Mouse (Mus musculus): Measurements from ENCODE around the gene Klhl2. TPM values are rescaled to one million over a fixed set of nuclear protein-coding genes. Genes with fewer than 3 reads are reported as not detected.

Gene Klhl2
- total and polyA plus RNA-seq, 2 experiments from 2014 or later, result 31.4 to 44.8 TPM

DNA sequence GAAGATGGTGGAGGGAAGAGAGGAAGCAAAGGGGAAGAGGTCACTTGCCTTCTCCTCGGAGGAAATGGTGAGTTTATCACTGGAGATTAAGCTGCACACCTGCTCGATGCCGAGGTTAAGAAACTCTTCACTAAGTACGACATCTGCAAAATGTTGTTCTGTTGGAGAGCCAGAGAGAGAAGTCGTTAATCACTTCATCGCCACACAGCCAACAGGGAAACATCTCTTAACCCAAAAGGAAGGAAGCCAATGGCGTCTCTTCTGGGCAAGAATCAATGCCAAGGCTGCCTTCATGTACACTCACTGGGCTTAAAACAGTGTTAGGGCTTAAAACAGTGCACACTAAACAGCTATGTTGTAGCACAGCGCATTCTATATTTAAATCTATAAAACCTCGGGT, 85.7 kb downstream of the Klhl2 start:
- no peak overlapping the region for H3K4me2 ChIP-seq (ENCODE audit: low read depth, low read length, poor library complexity, severe bottlenecking)
- no peak overlapping the region for H3K27ac ChIP-seq (ENCODE audit: low read depth, low read length)
- H3K36me3 ChIP-seq (ENCODE audit: insufficient read depth, low read length), result no peaks in the 10 kb centered on the region
- TF ChIP-seq CTCF (IDR thresholded peaks at IDR 0.05), result no peak
- H3K4me3 ChIP-seq (ENCODE audit: low read depth, low read length), result no peak overlapping the region
- DNase-seq (ENCODE audit: low spot score) (no peak), ATAC-seq (ENCODE audit: low FRiP score) (no peak)
- no peaks in the 10 kb centered on the region for H3K27me3 ChIP-seq (ENCODE audit: insufficient read depth, low read length)
- H3K9ac ChIP-seq (replicated peaks; ENCODE audit: low read length, poor library complexity, severe bottlenecking), result no peak overlapping the region
- no peaks in the 10 kb centered on the region for H3K9me3 ChIP-seq (ENCODE audit: low read length)
- H3K4me1 ChIP-seq (ENCODE audit: insufficient read depth, low read length), result 0 out of 2 replicates have a peak, but pooled peaks cover 2% of the 10 kb centered on the region
- WGBS, result 94% methylated on average over 9 of the region's 9 CpGs

DNA sequence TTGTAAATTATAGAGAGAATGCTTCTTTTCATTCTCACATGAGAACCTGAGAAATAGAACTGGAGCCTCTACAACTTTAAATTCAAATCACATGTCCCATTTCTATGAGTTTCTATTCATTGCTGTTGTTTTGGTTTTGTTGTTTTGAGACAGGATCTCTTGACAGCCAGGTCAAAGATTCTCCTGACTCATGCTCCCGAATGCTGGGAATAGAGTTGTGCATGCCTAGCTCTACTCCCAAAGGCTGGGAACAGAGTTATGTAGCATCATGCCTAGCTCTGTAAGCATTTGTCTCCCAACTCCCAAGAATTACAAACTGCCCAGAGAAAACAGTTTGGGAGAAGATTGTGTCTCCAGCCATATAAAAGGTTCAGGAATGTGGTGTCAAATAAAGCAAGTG, 87.1 kb downstream of the Klhl2 start:
- Histone ChIP-seq H3K4me2 (ENCODE audit: low read depth, low read length, poor library complexity, severe bottlenecking) (no peak overlapping the region), H3K4me1 (ENCODE audit: insufficient read depth, low read length) (0 out of 2 replicates have a peak, but pooled peaks cover 2% of the 10 kb centered on the region), H3K9me3 (ENCODE audit: low read length) (no peaks in the 10 kb centered on the region), H3K27ac (ENCODE audit: low read depth, low read length) (no peak overlapping the region), H3K27me3 (ENCODE audit: insufficient read depth, low read length) (no peaks in the 10 kb centered on the region), H3K4me3 (ENCODE audit: low read depth, low read length) (no peak overlapping the region), H3K36me3 (ENCODE audit: insufficient read depth, low read length) (peaks cover 6% of the 10 kb centered on the region), H3K9ac (replicated peaks; ENCODE audit: low read length, poor library complexity, severe bottlenecking) (no peak overlapping the region)
- no peak for DNase-seq (ENCODE audit: low spot score)
- no peak for TF ChIP-seq CTCF (IDR thresholded peaks at IDR 0.05)
- 93% methylated on average over 1 of the region's 1 CpGs for WGBS
- no peak for ATAC-seq (ENCODE audit: low FRiP score)

DNA sequence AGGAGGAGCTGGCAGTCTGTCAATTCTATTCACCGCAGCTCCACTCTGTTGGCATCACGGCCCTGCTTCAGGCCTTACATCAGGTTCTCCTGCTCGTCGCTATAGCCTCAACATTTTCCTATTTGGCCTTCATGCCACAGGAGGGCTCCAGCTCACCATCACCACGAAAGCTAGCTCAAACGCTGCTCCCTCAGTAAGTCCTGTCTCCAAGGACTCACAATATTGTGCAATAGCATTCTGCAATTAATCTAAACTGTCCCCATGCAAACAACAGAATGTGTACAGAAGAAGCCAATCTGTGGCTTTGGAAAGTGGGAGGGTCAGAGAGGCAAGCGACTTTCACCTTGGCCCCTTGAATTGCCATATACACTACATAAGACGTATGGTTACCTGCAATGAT, 88.4 kb downstream of the Klhl2 start:
- H3K4me2 ChIP-seq (ENCODE audit: low read depth, low read length, poor library complexity, severe bottlenecking), result no peak overlapping the region
- ATAC-seq (ENCODE audit: low FRiP score), result 0 out of 2 replicates have a peak, but pooled peaks have one; percentile 48
- 61% methylated on average over 8 of the region's 8 CpGs for WGBS

DNA sequence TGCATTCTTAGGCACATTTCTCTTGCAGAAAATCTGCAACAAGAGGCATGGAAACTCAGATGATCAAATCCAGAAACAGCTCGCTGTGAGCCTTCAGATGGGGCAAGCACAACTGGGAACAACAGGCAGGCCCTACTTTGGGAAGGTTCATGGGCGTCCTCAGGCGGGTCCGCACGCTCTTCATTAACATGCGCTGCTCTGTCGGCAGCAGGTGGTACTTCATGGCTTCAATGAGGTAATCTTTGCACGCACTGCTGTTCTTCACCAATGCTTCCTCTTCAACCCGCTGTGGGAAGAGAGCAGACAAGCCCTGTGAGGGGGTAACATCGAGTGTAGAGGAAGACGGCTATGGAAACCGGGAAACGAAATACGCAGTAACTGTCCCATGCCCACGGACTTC, 91.9 kb downstream of the Klhl2 start:
- H3K36me3 ChIP-seq (ENCODE audit: insufficient read depth, low read length), result peaks cover 19% of the 10 kb centered on the region
- no peaks in the 10 kb centered on the region for H3K27me3 ChIP-seq (ENCODE audit: insufficient read depth, low read length)
- no peak overlapping the region for H3K4me3 ChIP-seq (ENCODE audit: low read depth, low read length)
- TF ChIP-seq CTCF (IDR thresholded peaks at IDR 0.05), result no peak
- no peak overlapping the region for H3K27ac ChIP-seq (ENCODE audit: low read depth, low read length)
- DNase-seq (ENCODE audit: low spot score) (no peak), ATAC-seq (ENCODE audit: low FRiP score) (no peak)
- H3K4me2 ChIP-seq (ENCODE audit: low read depth, low read length, poor library complexity, severe bottlenecking), result no peak overlapping the region
- no peak overlapping the region for H3K9ac ChIP-seq (replicated peaks; ENCODE audit: low read length, poor library complexity, severe bottlenecking)
- no peaks in the 10 kb centered on the region for H3K9me3 ChIP-seq (ENCODE audit: low read length)
- 0 out of 2 replicates have a peak, but pooled peaks cover 2% of the 10 kb centered on the region for H3K4me1 ChIP-seq (ENCODE audit: insufficient read depth, low read length)
- WGBS, result 96% methylated on average over 15 of the region's 15 CpGs

More for the DNA sequence above, 88.4 kb downstream of the Klhl2 start:
- no peaks in the 10 kb centered on the region for H3K9me3 ChIP-seq (ENCODE audit: low read length)
- peak; percentile 80 for TF ChIP-seq CTCF (IDR thresholded peaks at IDR 0.05)
- 0 out of 2 replicates have a peak, but pooled peaks cover 2% of the 10 kb centered on the region for H3K4me1 ChIP-seq (ENCODE audit: insufficient read depth, low read length)
- no peaks in the 10 kb centered on the region for H3K27me3 ChIP-seq (ENCODE audit: insufficient read depth, low read length)
- no peak overlapping the region for H3K4me3 ChIP-seq (ENCODE audit: low read depth, low read length)
- H3K27ac ChIP-seq (ENCODE audit: low read depth, low read length), result no peak overlapping the region
- peak; percentile 66 for DNase-seq (ENCODE audit: low spot score)
- H3K9ac ChIP-seq (replicated peaks; ENCODE audit: low read length, poor library complexity, severe bottlenecking), result no peak overlapping the region
- H3K36me3 ChIP-seq (ENCODE audit: insufficient read depth, low read length), result peaks cover 10% of the 10 kb centered on the region

DNA sequence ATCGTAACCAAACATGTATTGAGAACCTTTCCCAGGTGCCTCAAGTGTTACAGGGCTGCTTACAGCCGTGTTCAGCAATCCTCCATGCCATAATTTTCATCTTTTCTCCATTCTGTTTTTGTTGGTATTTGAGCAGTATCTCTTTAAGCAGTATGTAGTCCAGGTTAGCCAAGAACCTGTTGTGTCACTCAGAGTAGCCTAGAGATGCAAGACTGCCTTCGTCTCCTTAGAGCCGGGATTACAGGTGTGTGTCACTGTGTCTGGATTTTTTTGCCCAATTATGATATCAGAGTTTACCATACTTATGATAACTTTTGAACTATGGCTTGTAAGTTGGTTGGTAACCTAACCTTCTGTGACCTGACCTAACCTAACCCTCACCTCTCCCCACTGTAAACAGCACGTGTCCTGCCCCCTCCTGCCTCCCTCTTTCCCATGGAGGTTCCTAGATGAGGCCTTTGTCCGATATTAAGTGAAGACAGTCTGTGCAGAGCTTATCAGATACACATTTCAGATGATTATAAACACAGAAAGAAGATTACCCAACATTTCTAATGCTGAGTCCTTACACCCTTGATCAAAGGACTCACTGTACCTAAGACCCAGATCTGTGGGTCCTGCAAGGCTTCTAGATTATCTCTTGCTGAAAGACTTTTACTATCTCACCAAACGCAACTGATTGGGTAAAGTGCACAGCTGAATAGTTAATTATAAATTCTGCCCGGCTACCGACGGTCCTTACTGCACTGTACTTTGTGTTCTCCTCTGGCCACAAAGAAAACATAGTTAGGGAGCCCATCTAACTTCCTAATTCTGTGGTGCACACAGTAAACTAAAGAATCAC, 103.4 kb downstream of the Klhl2 start:
- no peak overlapping the region for H3K4me3 ChIP-seq (ENCODE audit: low read depth, low read length)
- H3K36me3 ChIP-seq (ENCODE audit: insufficient read depth, low read length), result peaks cover 5% of the 10 kb centered on the region
- no peak for DNase-seq (ENCODE audit: low spot score)
- ATAC-seq (ENCODE audit: low FRiP score), result no peak
- H3K4me2 ChIP-seq (ENCODE audit: low read depth, low read length, poor library complexity, severe bottlenecking), result no peak overlapping the region
- H3K9ac ChIP-seq (replicated peaks; ENCODE audit: low read length, poor library complexity, severe bottlenecking), result no peak overlapping the region
- no peak overlapping the region for H3K27ac ChIP-seq (ENCODE audit: low read depth, low read length)
- no peak for TF ChIP-seq CTCF (IDR thresholded peaks at IDR 0.05)
- no peaks in the 10 kb centered on the region for H3K27me3 ChIP-seq (ENCODE audit: insufficient read depth, low read length)
- no peaks in the 10 kb centered on the region for H3K4me1 ChIP-seq (ENCODE audit: insufficient read depth, low read length)
- WGBS, result 91% methylated on average over 10 of the region's 10 CpGs
- no peaks in the 10 kb centered on the region for H3K9me3 ChIP-seq (ENCODE audit: low read length)

DNA sequence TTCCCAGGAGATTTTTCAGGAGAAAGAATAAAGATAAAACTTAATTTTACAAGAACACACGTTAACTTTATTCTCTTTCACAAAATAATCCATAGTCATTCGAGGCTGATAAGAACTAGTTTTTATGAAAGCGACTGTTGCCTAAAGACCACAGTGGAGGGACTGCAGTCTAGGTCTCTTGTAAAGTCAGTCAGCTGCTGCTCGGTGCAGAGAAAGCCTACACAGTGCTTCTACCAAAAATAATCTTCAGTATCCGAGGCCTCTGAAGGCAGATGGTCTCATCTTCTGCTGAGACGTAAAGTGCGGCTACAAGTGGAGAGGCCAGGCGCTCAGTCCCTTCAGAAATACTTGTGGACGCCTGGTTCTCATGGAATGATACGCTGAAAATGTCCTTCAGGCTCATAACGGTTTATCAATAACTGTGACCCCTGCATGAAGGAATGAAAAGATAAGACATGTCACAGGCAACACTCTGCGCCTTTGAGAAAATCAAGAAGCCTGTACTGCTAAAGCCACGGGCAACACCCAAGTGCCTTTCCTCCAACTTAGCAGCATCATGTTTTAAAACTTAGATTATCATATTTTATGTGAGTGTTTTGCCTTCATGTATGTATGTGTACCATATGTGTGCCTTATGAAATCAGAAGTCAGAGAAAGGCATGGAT, 109.1 kb downstream of the Klhl2 start:
- ATAC-seq (ENCODE audit: low FRiP score), result no peak
- TF ChIP-seq CTCF (IDR thresholded peaks at IDR 0.05), result no peak
- H3K4me2 ChIP-seq (ENCODE audit: low read depth, low read length, poor library complexity, severe bottlenecking), result no peak overlapping the region

More for the DNA sequence above, 109.1 kb downstream of the Klhl2 start:
- H3K27me3 ChIP-seq (ENCODE audit: insufficient read depth, low read length), result no peaks in the 10 kb centered on the region
- no peaks in the 10 kb centered on the region for H3K9me3 ChIP-seq (ENCODE audit: low read length)
- no peak overlapping the region for H3K4me3 ChIP-seq (ENCODE audit: low read depth, low read length)
- DNase-seq (ENCODE audit: low spot score), result no peak
- H3K4me1 ChIP-seq (ENCODE audit: insufficient read depth, low read length), result no peaks in the 10 kb centered on the region
- no peak overlapping the region for H3K9ac ChIP-seq (replicated peaks; ENCODE audit: low read length, poor library complexity, severe bottlenecking)
- H3K27ac ChIP-seq (ENCODE audit: low read depth, low read length), result no peak overlapping the region
- no peaks in the 10 kb centered on the region; the same call in 1 of the 2 replicates for H3K36me3 ChIP-seq (ENCODE audit: insufficient read depth, low read length)
- WGBS, result 93% methylated on average over 13 of the region's 13 CpGs

Measured in midbrain, postnatal 0 days (tissue).